Mouse (Mus musculus): ENCODE data around the gene Sspo. TPM values are rescaled to one million over a fixed set of nuclear protein-coding genes. Genes with fewer than 3 reads are reported as not detected.

The Sspo gene
- polyA plus RNA-seq, 1 experiment from 2014 or later, result 0.25 TPM

GRCm38 (mm10) chr6:48438475-48439125 is 9.4 kb upstream of the Sspo start:
- Histone ChIP-seq H3K4me1 (peaks cover 37% of the 10 kb centered on the region), H3K9ac (0 out of 2 replicates have a peak overlapping the region, but pooled peaks have one; percentile 5), H3K36me3 (ENCODE audit: poor library complexity, severe bottlenecking) (peaks cover 42% of the 10 kb centered on the region), H3K27me3 (peaks cover 32% of the 10 kb centered on the region), H3K27ac (no peak overlapping the region), H3K9me3 (replicated peaks) (no peaks in the 10 kb centered on the region), H3K4me3 (peak overlapping the region; percentile 19), H3K4me2 (peak overlapping the region; percentile 43)
- 0 out of 2 replicates have a peak, but pooled peaks have one; percentile 11 for ATAC-seq
- WGBS, result 18% methylated on average over 55 of the region's 55 CpGs

- H3K9me3 ChIP-seq (replicated peaks), result no peaks in the 10 kb centered on the region
- no peak overlapping the region for H3K4me2 ChIP-seq
- no peak overlapping the region for H3K9ac ChIP-seq
- H3K4me1 ChIP-seq, result peaks cover 40% of the 10 kb centered on the region
- H3K27ac ChIP-seq, result no peak overlapping the region
- peaks cover 32% of the 10 kb centered on the region for H3K27me3 ChIP-seq
- H3K4me3 ChIP-seq, result no peak overlapping the region
- no peak for ATAC-seq
- peaks cover 42% of the 10 kb centered on the region for H3K36me3 ChIP-seq (ENCODE audit: poor library complexity, severe bottlenecking)
Observed at GRCm38 (mm10) chr6:48439654-48440053, 8.4 kb upstream of the Sspo start.

GRCm38 (mm10) chr6:48440306-48441014 is 7.6 kb upstream of the Sspo start:
- Histone ChIP-seq H3K9ac (no peak overlapping the region), H3K4me1 (peaks cover 40% of the 10 kb centered on the region), H3K27ac (no peak overlapping the region), H3K4me2 (no peak overlapping the region), H3K27me3 (peaks cover 32% of the 10 kb centered on the region), H3K36me3 (ENCODE audit: poor library complexity, severe bottlenecking) (peaks cover 42% of the 10 kb centered on the region), H3K9me3 (replicated peaks) (no peaks in the 10 kb centered on the region), H3K4me3 (no peak overlapping the region)
- WGBS, result 37% methylated on average over 14 of the region's 14 CpGs
- no peak for ATAC-seq

GRCm38 (mm10) chr6:48443592-48444309 is 4.3 kb upstream of the Sspo start:
- H3K36me3 ChIP-seq (ENCODE audit: poor library complexity, severe bottlenecking), result peaks cover 26% of the 10 kb centered on the region
- peaks cover 37% of the 10 kb centered on the region for H3K4me1 ChIP-seq
- H3K9ac ChIP-seq, result peak overlapping the region; percentile 54
- peak overlapping the region; percentile 92 for H3K4me2 ChIP-seq
- peak; percentile 82 for ATAC-seq
- H3K9me3 ChIP-seq (replicated peaks), result no peaks in the 10 kb centered on the region
- H3K27me3 ChIP-seq, result peaks cover 12% of the 10 kb centered on the region
- 2% methylated on average over 18 of the region's 19 CpGs for WGBS
- peak overlapping the region; percentile 79 for H3K4me3 ChIP-seq
- H3K27ac ChIP-seq, result peak overlapping the region; percentile 80

GRCm38 (mm10) chr6:48444310-48445180 is 3.5 kb upstream of the Sspo start:
- H3K9ac ChIP-seq, result peak overlapping the region; percentile 87
- peak overlapping the region; percentile 88 for H3K27ac ChIP-seq
- H3K4me1 ChIP-seq, result peaks cover 29% of the 10 kb centered on the region
- WGBS, result 2% methylated on average over 30 of the region's 34 CpGs
- H3K36me3 ChIP-seq (ENCODE audit: poor library complexity, severe bottlenecking), result peaks cover 20% of the 10 kb centered on the region
- H3K4me3 ChIP-seq, result peak overlapping the region; percentile 79
- H3K4me2 ChIP-seq, result peak overlapping the region; percentile 92
- peak; percentile 72 for ATAC-seq
- H3K9me3 ChIP-seq (replicated peaks), result no peaks in the 10 kb centered on the region
- peaks cover 4% of the 10 kb centered on the region for H3K27me3 ChIP-seq

GRCm38 (mm10) chr6:48445181-48446101 is 2.6 kb upstream of the Sspo start, which contains the start of gene Zfp467:
Zfp467 (minus strand) TSS chr6:48445825.
- Histone ChIP-seq H3K36me3 (ENCODE audit: poor library complexity, severe bottlenecking) (peaks cover 20% of the 10 kb centered on the region), H3K4me1 (peaks cover 26% of the 10 kb centered on the region), H3K27ac (peak within 1 kb of the TSS; percentile 88), H3K9me3 (replicated peaks) (no peaks in the 10 kb centered on the region), H3K27me3 (no peaks in the 10 kb centered on the region), H3K4me3 (peak within 1 kb of the TSS; percentile 79), H3K9ac (peak within 1 kb of the TSS; percentile 87), H3K4me2 (peak within 1 kb of the TSS; percentile 92)
- under 1% methylated on average over 64 of the region's 65 CpGs for WGBS
- ATAC-seq, result peak; percentile 25

- 36% methylated on average over 3 of the region's 3 CpGs for WGBS
- Histone ChIP-seq H3K27ac (no peak overlapping the region), H3K36me3 (ENCODE audit: poor library complexity, severe bottlenecking) (peaks cover 14% of the 10 kb centered on the region), H3K9ac (peak overlapping the region; percentile 87; the same call in 1 of the 2 replicates), H3K4me2 (peak overlapping the region; percentile 92), H3K4me1 (peaks cover 19% of the 10 kb centered on the region), H3K27me3 (no peaks in the 10 kb centered on the region), H3K9me3 (replicated peaks) (no peaks in the 10 kb centered on the region), H3K4me3 (peak overlapping the region; percentile 79)
- ATAC-seq, result no peak
Observed at GRCm38 (mm10) chr6:48446256-48446655, 1.8 kb upstream of the Sspo start.

- no peak overlapping the region for H3K27ac ChIP-seq
- no peak for ATAC-seq
- no peak overlapping the region for H3K4me2 ChIP-seq
- no peaks in the 10 kb centered on the region for H3K27me3 ChIP-seq
- H3K4me1 ChIP-seq, result peaks cover 17% of the 10 kb centered on the region
- H3K9me3 ChIP-seq (replicated peaks), result no peaks in the 10 kb centered on the region
- peaks cover 7% of the 10 kb centered on the region for H3K36me3 ChIP-seq (ENCODE audit: poor library complexity, severe bottlenecking)
- no peak overlapping the region for H3K9ac ChIP-seq
- WGBS, result 79% methylated on average over 3 of the region's 3 CpGs
- no peak overlapping the region for H3K4me3 ChIP-seq
Observed at GRCm38 (mm10) chr6:48446896-48447295, 1.1 kb upstream of the Sspo start.

GRCm38 (mm10) chr6:48448527-48448926 is 498 bp downstream of the Sspo start:
- no peaks in the 10 kb centered on the region for H3K36me3 ChIP-seq (ENCODE audit: poor library complexity, severe bottlenecking)
- H3K9me3 ChIP-seq (replicated peaks), result no peaks in the 10 kb centered on the region
- no peaks in the 10 kb centered on the region for H3K27me3 ChIP-seq
- H3K27ac ChIP-seq, result no peak overlapping the region
- H3K9ac ChIP-seq, result no peak overlapping the region
- no peak overlapping the region for H3K4me3 ChIP-seq
- no peak for ATAC-seq
- H3K4me1 ChIP-seq, result peaks cover 16% of the 10 kb centered on the region
- 79% methylated on average over 7 of the region's 7 CpGs for WGBS
- H3K4me2 ChIP-seq, result no peak overlapping the region

GRCm38 (mm10) chr6:48452151-48452550 is 4.1 kb downstream of the Sspo start:
- Histone ChIP-seq H3K36me3 (ENCODE audit: poor library complexity, severe bottlenecking) (no peaks in the 10 kb centered on the region), H3K27ac (no peak overlapping the region), H3K4me3 (no peak overlapping the region), H3K9ac (no peak overlapping the region), H3K4me1 (0 out of 2 replicates have a peak, but pooled peaks cover 5% of the 10 kb centered on the region), H3K27me3 (no peaks in the 10 kb centered on the region), H3K4me2 (no peak overlapping the region), H3K9me3 (replicated peaks) (no peaks in the 10 kb centered on the region)
- no peak for ATAC-seq
- WGBS, result 53% methylated on average over 1 of the region's 1 CpGs
